Mouse (Mus musculus) embryonic facial prominence, embryonic 10.5 days (tissue): ENCODE measurements around the gene Hdac5. TPM values are rescaled to one million over a fixed set of nuclear protein-coding genes. Genes with fewer than 3 reads are reported as not detected.

ENCODE experiments used
- DNase-seq: peaks from one replicate; pipeline ENCODE4 v3.0.0-alpha.2; 2017; ENCODE audit warnings: low spot score
- H3K27ac ChIP-seq: fragments of 300-500 bp; sonication (generic); replicated peaks from 2 replicates; pipeline ENCODE4 v1.5.1; 2016; ENCODE audit warnings: mild to moderate bottlenecking
- H3K27me3 ChIP-seq: fragments of 300-500 bp; sonication (generic); replicated peaks from 2 replicates; pipeline ENCODE4 v1.6.1; 2016; ENCODE audit warnings: low read depth, mild to moderate bottlenecking; ENCODE audit not compliant: poor library complexity, severe bottlenecking
- H3K36me3 ChIP-seq: fragments of 300-500 bp; sonication (generic); replicated peaks from 2 replicates; pipeline ENCODE4 v1.6.1; 2016; ENCODE audit warnings: mild to moderate bottlenecking, moderate library complexity
- H3K4me1 ChIP-seq: fragments of 300-500 bp; sonication (generic); 2 replicates; pipeline ENCODE4 v1.6.1; 2016
- H3K4me3 ChIP-seq: fragments of 300-500 bp; sonication (generic); 2 replicates; pipeline ENCODE4 v1.5.1; 2016; ENCODE audit warnings: mild to moderate bottlenecking, moderate library complexity
- H3K9me3 ChIP-seq: fragments of 300-500 bp; sonication (generic); 2 replicates; pipeline ENCODE4 v1.6.1; 2016; ENCODE audit warnings: mild to moderate bottlenecking
- WGBS: fragments of 180-500 bp; shearing (Covaris S2); methylation state at CpG from one replicate; pipeline ENCODE4 v1.1.7; 2016; 5-methylcytosine and 5-hydroxymethylcytosine counted together
- microRNA-seq: library from miRNA; unstranded; fragments of <30 nt; microRNA quantifications from one replicate; pipeline ENCODE4, GENCODE M21; 2017
- polyA plus RNA-seq: library from polyadenylated mRNA; unstranded; fragments of >200 nt; fragmentation: Nextera tagmentation; extraction: Ambion mirVana; gene quantifications from 2 replicates; pipeline ENCODE4 v1.2.1, GENCODE M21; 2016

Gene Hdac5
- polyA plus RNA-seq, 1 experiment from 2014 or later, result 52.9 TPM

- 10% methylated on average over 17 of the region's 17 CpGs for WGBS
- DNase-seq, result no peak
- peaks cover 31% of the 10 kb centered on the region for H3K4me1 ChIP-seq
- no peak overlapping the region for H3K27ac ChIP-seq
- H3K9me3 ChIP-seq, result no peaks in the 10 kb centered on the region
- H3K27me3 ChIP-seq, result peaks cover 83% of the 10 kb centered on the region
- H3K36me3 ChIP-seq, result no peaks in the 10 kb centered on the region
- H3K4me3 ChIP-seq, result peak overlapping the region; percentile 53
Observed at GRCm38 (mm10) chr11:102146531-102146930, 83.4 kb downstream of the Hdac5 start.

- Histone ChIP-seq H3K36me3 (no peaks in the 10 kb centered on the region), H3K4me3 (peak overlapping the region; percentile 53), H3K27ac (no peak overlapping the region), H3K4me1 (peaks cover 31% of the 10 kb centered on the region), H3K9me3 (no peaks in the 10 kb centered on the region), H3K27me3 (peaks cover 83% of the 10 kb centered on the region)
- peak; percentile 32 for DNase-seq
- WGBS, result 5% methylated on average over 16 of the region's 16 CpGs
Observed at GRCm38 (mm10) chr11:102146005-102146404, 84.0 kb downstream of the Hdac5 start.

- Histone ChIP-seq H3K9me3 (no peaks in the 10 kb centered on the region), H3K27me3 (peaks cover 83% of the 10 kb centered on the region), H3K27ac (no peak within 1 kb of the TSS; the same call in 1 of the 2 replicates), H3K4me1 (peaks cover 31% of the 10 kb centered on the region), H3K4me3 (peak within 1 kb of the TSS; percentile 53), H3K36me3 (no peaks in the 10 kb centered on the region)
- WGBS, result 1% methylated on average over 50 of the region's 50 CpGs
- peak; percentile 57 for DNase-seq
Observed at GRCm38 (mm10) chr11:102145471-102146001, 84.4 kb downstream of the Hdac5 start, which contains the start of gene Nags. TSS of gene Nags (plus strand) at chr11:102145513.

GRCm38 (mm10) chr11:102144957-102145470 is 85.0 kb downstream of the Hdac5 start:
- Histone ChIP-seq H3K27ac (no peak overlapping the region; the same call in 1 of the 2 replicates), H3K9me3 (no peaks in the 10 kb centered on the region), H3K36me3 (no peaks in the 10 kb centered on the region), H3K27me3 (peaks cover 81% of the 10 kb centered on the region), H3K4me1 (peaks cover 31% of the 10 kb centered on the region), H3K4me3 (peak overlapping the region; percentile 53)
- no peak for DNase-seq
- WGBS, result 24% methylated on average over 13 of the region's 13 CpGs

Small RNA genes lying within 50 kb of the gene (microRNA-seq; reads per million reads assigned to microRNA genes)
- gene Mir8101, result 1.8 reads per million

Other genes with a start within 250 kb of the Hdac5 start
- not detected in 2 replicates for gene Cfap97d1, start 245.9 kb downstream of the Hdac5 start, polyA plus RNA-seq
- 11.0 and 11.7 TPM in 2 replicates for gene Dusp3, start 243.2 kb downstream of the Hdac5 start, polyA plus RNA-seq
- gene Mpp3, start 201.7 kb downstream of the Hdac5 start, polyA plus RNA-seq, result 8.2 and 10.3 TPM in 2 replicates
- gene Cd300lg, start 188.7 kb downstream of the Hdac5 start, polyA plus RNA-seq, result 0.28 and 0.51 TPM in 2 replicates
- gene Mpp2, start 141.7 kb downstream of the Hdac5 start, polyA plus RNA-seq, result 12.5 and 12.9 TPM in 2 replicates
- gene Ppy, start 128.8 kb downstream of the Hdac5 start, polyA plus RNA-seq, result not detected in 2 replicates
- gene Pyy, start 122.3 kb downstream of the Hdac5 start, polyA plus RNA-seq, result 0.32 and 0.49 TPM in 2 replicates
- not detected in 2 replicates for gene Nags, start 84.7 kb downstream of the Hdac5 start, polyA plus RNA-seq
- gene Tmem101, start 73.8 kb downstream of the Hdac5 start, polyA plus RNA-seq, result 35.0 and 38.0 TPM in 2 replicates
- gene Lsm12, start 44.9 kb downstream of the Hdac5 start, polyA plus RNA-seq, result 145 and 155 TPM in 2 replicates
- 38.2 and 39.6 TPM in 2 replicates for gene G6pc3, start 40.5 kb downstream of the Hdac5 start, polyA plus RNA-seq
- gene BC030867, start 18.7 kb upstream of the Hdac5 start, polyA plus RNA-seq, result 30.1 and 32.4 TPM in 2 replicates
- gene Asb16, start 38.6 kb upstream of the Hdac5 start, polyA plus RNA-seq, result 0.09 and 0.10 TPM in 2 replicates
- gene Tmub2, start 54.8 kb upstream of the Hdac5 start, polyA plus RNA-seq, result 45.2 and 46.2 TPM in 2 replicates
- 15.6 and 18.2 TPM in 2 replicates for gene Atxn7l3, start 66.5 kb upstream of the Hdac5 start, polyA plus RNA-seq
- 94.2 and 96.3 TPM in 2 replicates for gene Ubtf, start 89.6 kb upstream of the Hdac5 start, polyA plus RNA-seq
- gene Slc4a1, start 136.0 kb upstream of the Hdac5 start, polyA plus RNA-seq, result 29.7 and 33.8 TPM in 2 replicates
- 10.0 and 11.9 TPM in 2 replicates for gene Rundc3a, start 163.2 kb upstream of the Hdac5 start, polyA plus RNA-seq
- gene Slc25a39, start 177.8 kb upstream of the Hdac5 start, polyA plus RNA-seq, result 229 and 241 TPM in 2 replicates
- gene Grn, start 200.1 kb upstream of the Hdac5 start, polyA plus RNA-seq, result 79.4 and 87.3 TPM in 2 replicates
- gene Fam171a2, start 217.5 kb upstream of the Hdac5 start, polyA plus RNA-seq, result 3.4 and 3.7 TPM in 2 replicates
- 3.9 and 6.5 TPM in 2 replicates for gene Itga2b, start 240.0 kb upstream of the Hdac5 start, polyA plus RNA-seq